Mouse (Mus musculus) intestine, postnatal 0 days (tissue): ENCODE data around the gene Anpep. TPM values are rescaled to one million over a fixed set of nuclear protein-coding genes. Genes with fewer than 3 reads are reported as not detected.

Experiments used
- ATAC-seq: fragments of 200-750 bp; cut with Nextera tagmentation; 2 replicates; pipeline ENCODE4 v1.8.0; 2017; ENCODE audit warnings: mild to moderate bottlenecking, moderate TSS enrichment, moderate library complexity
- H3K27ac ChIP-seq: fragments of 300-500 bp; sonication (generic); 2 replicates; pipeline ENCODE4 v1.5.1; 2014; ENCODE audit warnings: mild to moderate bottlenecking, low read depth, low read length, moderate library complexity
- H3K27me3 ChIP-seq: fragments of 300-500 bp; sonication (generic); replicated peaks from 2 replicates; pipeline ENCODE4 v1.6.1; 2014; ENCODE audit warnings: low read length, mixed read lengths; ENCODE audit not compliant: control insufficient read depth, insufficient read depth
- H3K36me3 ChIP-seq: fragments of 300-500 bp; sonication (generic); 2 replicates; pipeline ENCODE4 v1.6.1; 2014; ENCODE audit warnings: mild to moderate bottlenecking, moderate library complexity; ENCODE audit not compliant: control insufficient read depth, insufficient read depth
- H3K4me1 ChIP-seq: fragments of 300-500 bp; sonication (generic); replicated peaks from 2 replicates; pipeline ENCODE4 v1.6.1; 2014; ENCODE audit warnings: antibody characterized with exemption, low read length, mixed read lengths; ENCODE audit not compliant: control insufficient read depth, insufficient read depth
- H3K4me2 ChIP-seq: fragments of 300-500 bp; sonication (generic); replicated peaks from 2 replicates; pipeline ENCODE4 v1.6.1; 2014; ENCODE audit warnings: low read depth, mild to moderate bottlenecking, moderate library complexity
- H3K4me3 ChIP-seq: fragments of 300-500 bp; sonication (generic); 2 replicates; pipeline ENCODE4 v1.5.1; 2014; ENCODE audit warnings: low read depth, low read length
- H3K9ac ChIP-seq: fragments of 300-500 bp; sonication (generic); 2 replicates; pipeline ENCODE4 v1.6.1; 2014; ENCODE audit warnings: mild to moderate bottlenecking, low read depth, low read length
- H3K9me3 ChIP-seq: fragments of 300-500 bp; sonication (generic); 2 replicates; pipeline ENCODE4 v1.6.1; 2016; ENCODE audit warnings: mixed run types; ENCODE audit not compliant: control insufficient read depth
- CTCF ChIP-seq: sonication (generic); IDR thresholded peaks from 2 replicates; pipeline ENCODE4 v1.5.1; 2016; ENCODE audit warnings: low read depth, mild to moderate bottlenecking, control low read depth, antibody characterized with exemption, moderate library complexity
- WGBS: fragments of 180-500 bp; shearing (Covaris S2); extraction: QIAGEN DNeasy Blood & Tissue Kit; methylation state at CpG from one replicate; pipeline ENCODE4 v1.1.7; 2014; 5-methylcytosine and 5-hydroxymethylcytosine counted together
- polyA plus RNA-seq: library from polyadenylated mRNA; unstranded; fragments of >200 nt; fragmentation: Nextera tagmentation; extraction: Ambion mirVana; gene quantifications from 2 replicates; pipeline ENCODE4 v1.2.1, GENCODE M21; 2015

Anpep gene
- polyA plus RNA-seq, 1 experiment from 2014 or later = 476 TPM

DNA sequence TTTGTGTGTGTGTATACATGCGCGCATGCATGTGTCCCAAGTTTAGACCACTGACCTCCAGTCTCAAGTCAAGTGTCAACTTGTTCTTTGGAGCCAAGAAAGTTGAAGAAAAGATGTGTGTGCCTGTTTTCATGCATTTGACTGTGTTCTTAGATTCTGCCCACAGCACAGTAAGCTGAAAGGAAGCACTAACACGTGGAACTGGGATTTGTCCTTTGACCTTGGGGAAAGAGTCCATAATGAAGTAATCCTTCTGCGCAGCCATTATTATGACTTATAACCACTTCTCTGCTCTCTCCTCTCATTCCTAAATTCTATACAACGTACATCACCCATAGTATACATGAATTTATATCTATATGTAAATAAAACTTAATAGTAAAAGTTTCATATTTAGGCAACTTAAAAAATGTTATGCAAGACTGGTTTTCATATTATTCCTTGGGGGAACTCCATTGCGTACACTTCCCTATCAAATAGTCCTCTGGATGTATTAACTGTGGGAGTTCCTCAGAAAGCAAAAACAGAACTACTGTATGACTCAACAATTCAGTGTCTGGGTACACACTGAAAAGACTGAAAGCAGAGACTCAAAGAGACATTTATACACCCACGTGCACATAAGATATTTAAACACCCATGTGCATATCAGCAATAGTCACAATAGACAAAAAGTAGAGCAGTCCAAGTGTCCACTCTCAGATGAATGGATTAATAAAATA, 22.9 kb upstream of the Anpep start:
- peak; percentile 14; the same call in 1 of the 2 replicates for ATAC-seq
- no peak for TF ChIP-seq CTCF

DNA sequence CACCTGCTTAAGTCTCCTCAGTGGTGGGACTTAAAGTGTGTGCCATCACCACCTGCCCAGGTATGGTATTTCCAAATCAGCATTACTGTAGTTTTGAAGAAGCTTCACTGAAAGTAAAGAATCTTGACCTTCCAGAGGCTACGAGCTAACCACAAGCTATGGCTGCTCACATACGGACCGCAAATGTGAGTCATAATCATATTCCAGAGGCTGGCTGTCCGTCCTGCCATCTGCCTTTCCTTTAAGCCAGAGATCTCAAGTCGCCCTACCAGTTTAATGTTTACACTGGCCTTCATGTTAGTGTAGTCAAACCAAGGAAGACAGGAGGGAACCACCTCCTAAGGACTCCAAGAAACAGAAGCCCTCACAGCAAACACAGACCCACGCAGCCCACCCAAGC, 21.0 kb upstream of the Anpep start:
- Histone ChIP-seq H3K27me3 (no peaks in the 10 kb centered on the region), H3K36me3 (peaks cover 16% of the 10 kb centered on the region), H3K27ac (no peak overlapping the region), H3K9me3 (no peaks in the 10 kb centered on the region), H3K4me3 (no peak overlapping the region), H3K9ac (no peak overlapping the region), H3K4me2 (no peak overlapping the region), H3K4me1 (peaks cover 13% of the 10 kb centered on the region)
- ATAC-seq = no peak
- no peak for TF ChIP-seq CTCF
- 48% methylated on average over 6 of the region's 6 CpGs for WGBS

More for the DNA sequence above, 22.9 kb upstream of the Anpep start:
- H3K4me2 ChIP-seq = no peak overlapping the region
- peaks cover 13% of the 10 kb centered on the region for H3K4me1 ChIP-seq
- peak overlapping the region; percentile 62; the same call in 1 of the 2 replicates for H3K27ac ChIP-seq
- no peak overlapping the region for H3K9ac ChIP-seq
- no peaks in the 10 kb centered on the region for H3K9me3 ChIP-seq
- WGBS = 62% methylated on average over 7 of the region's 7 CpGs
- no peak overlapping the region for H3K4me3 ChIP-seq
- H3K36me3 ChIP-seq = peaks cover 15% of the 10 kb centered on the region
- H3K27me3 ChIP-seq = no peaks in the 10 kb centered on the region

GRCm38 (mm10) chr7:79880998-79881397, 20.1 kb upstream of the Anpep start:
- no peak overlapping the region for H3K4me2 ChIP-seq
- H3K9me3 ChIP-seq = no peaks in the 10 kb centered on the region
- H3K4me1 ChIP-seq = peaks cover 13% of the 10 kb centered on the region
- no peaks in the 10 kb centered on the region for H3K27me3 ChIP-seq
- no peak for ATAC-seq
- H3K36me3 ChIP-seq = peaks cover 25% of the 10 kb centered on the region
- no peak overlapping the region for H3K9ac ChIP-seq
- H3K27ac ChIP-seq = no peak overlapping the region
- H3K4me3 ChIP-seq = no peak overlapping the region
- WGBS = 44% methylated on average over 3 of the region's 3 CpGs
- no peak for TF ChIP-seq CTCF

- H3K9ac ChIP-seq = no peak overlapping the region
These were observed 19.2 kb upstream of the Anpep start for GRCm38 (mm10) chr7:79880033-79880432.

DNA sequence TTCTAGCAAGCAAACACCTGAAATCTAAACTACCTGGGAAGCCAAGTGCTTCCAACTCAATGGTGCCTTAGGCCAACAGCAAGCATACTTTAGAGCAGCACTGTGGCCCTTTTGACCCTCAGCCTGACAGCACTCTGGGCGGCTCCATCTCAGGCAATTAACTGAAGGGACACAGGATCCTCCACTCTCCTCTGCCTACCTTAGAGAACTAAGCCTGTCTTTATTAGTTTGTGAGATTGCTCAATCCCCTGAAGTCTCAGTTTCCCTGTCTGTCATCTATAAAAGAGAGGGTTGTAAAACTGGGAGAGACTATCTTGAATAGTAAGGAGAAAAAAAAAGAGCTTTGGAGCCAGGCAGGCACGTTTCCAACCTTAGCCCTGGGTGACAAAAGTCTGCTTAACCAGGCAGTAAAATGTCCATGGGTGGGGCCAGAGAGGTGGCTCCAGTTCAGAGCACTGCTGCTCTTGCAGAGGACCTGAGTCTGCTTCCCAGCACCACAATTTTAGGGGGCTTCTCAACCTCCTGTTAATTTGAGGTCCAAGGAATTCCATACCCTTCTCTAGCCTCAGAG, 17.7 kb upstream of the Anpep start:
- Histone ChIP-seq H3K36me3 (peaks cover 26% of the 10 kb centered on the region), H3K27ac (peak overlapping the region; percentile 60), H3K9ac (no peak overlapping the region), H3K27me3 (no peaks in the 10 kb centered on the region), H3K4me2 (no peak overlapping the region), H3K4me3 (no peak overlapping the region), H3K9me3 (no peaks in the 10 kb centered on the region), H3K4me1 (peaks cover 12% of the 10 kb centered on the region)
- no peak for TF ChIP-seq CTCF
- peak; percentile 78 for ATAC-seq
- 31% methylated on average over 2 of the region's 2 CpGs for WGBS

More at GRCm38 (mm10) chr7:79880033-79880432, 19.2 kb upstream of the Anpep start:
- H3K36me3 ChIP-seq = peaks cover 26% of the 10 kb centered on the region
- peaks cover 13% of the 10 kb centered on the region for H3K4me1 ChIP-seq
- TF ChIP-seq CTCF = no peak
- no peak overlapping the region for H3K4me3 ChIP-seq
- peak; percentile 49 for ATAC-seq
- H3K9me3 ChIP-seq = no peaks in the 10 kb centered on the region
- no peaks in the 10 kb centered on the region for H3K27me3 ChIP-seq
- 59% methylated on average over 6 of the region's 6 CpGs for WGBS
- H3K27ac ChIP-seq = peak overlapping the region; percentile 46; the same call in 1 of the 2 replicates
- H3K4me2 ChIP-seq = no peak overlapping the region

DNA sequence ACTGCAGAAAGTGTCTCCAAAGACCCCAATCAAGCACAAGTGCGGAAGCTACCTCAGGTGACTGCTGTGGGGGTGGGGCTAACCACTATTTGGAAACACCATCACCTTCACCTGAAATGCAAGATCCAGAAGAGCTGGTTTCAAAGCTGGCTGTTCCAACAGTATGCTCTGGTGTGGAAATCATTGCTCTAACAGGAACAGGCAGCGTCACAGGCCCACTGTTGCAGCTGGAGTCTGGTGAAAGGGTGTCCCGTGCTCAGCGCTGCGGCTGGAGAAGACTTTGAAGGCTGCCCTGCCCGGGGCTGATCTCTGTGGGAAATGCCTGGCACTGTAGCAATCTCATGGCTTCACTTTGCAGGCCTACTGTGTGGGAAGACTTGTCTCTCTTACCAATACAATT, 12.5 kb upstream of the Anpep start:
- Histone ChIP-seq H3K9ac (no peak overlapping the region), H3K27me3 (no peaks in the 10 kb centered on the region), H3K9me3 (no peaks in the 10 kb centered on the region), H3K36me3 (peaks cover 11% of the 10 kb centered on the region; the same call in 1 of the 2 replicates), H3K4me2 (no peak overlapping the region), H3K27ac (no peak overlapping the region), H3K4me3 (no peak overlapping the region), H3K4me1 (no peaks in the 10 kb centered on the region)
- TF ChIP-seq CTCF = no peak
- ATAC-seq = no peak
- 87% methylated on average over 6 of the region's 6 CpGs for WGBS
